Mouse (Mus musculus) frontal cortex, postnatal 25 days (tissue): Measurements from ENCODE around the gene Pigk.

Experiments used
- DNase-seq, 2 experiments: peaks; one replicate each; pipeline ENCODE4 v3.0.0; 2022; ENCODE audit warnings: low spot score in 2 of 2

Pigk gene

GRCm38 (mm10) chr3:152932544-152932943 lies 218.6 kb downstream of the Pigk start:
- DNase-seq = no peak

- no peak for DNase-seq
Measured at GRCm38 (mm10) chr3:152933737-152934136, 219.8 kb downstream of the Pigk start.

- no peak for DNase-seq
Measured at GRCm38 (mm10) chr3:152936313-152936712, 222.4 kb downstream of the Pigk start.

- DNase-seq = no peak
Measured at GRCm38 (mm10) chr3:152941671-152942070, 227.8 kb downstream of the Pigk start.

GRCm38 (mm10) chr3:152942985-152943384 lies 229.1 kb downstream of the Pigk start:
- DNase-seq = no peak

- no peak for DNase-seq
Measured at GRCm38 (mm10) chr3:152944766-152945165, 230.9 kb downstream of the Pigk start.

GRCm38 (mm10) chr3:152947031-152947640 lies 233.2 kb downstream of the Pigk start:
- no peak for DNase-seq

GRCm38 (mm10) chr3:152948556-152948955 lies 234.7 kb downstream of the Pigk start:
- no peak for DNase-seq

GRCm38 (mm10) chr3:152949233-152949777 lies 235.4 kb downstream of the Pigk start:
- DNase-seq = no peak

- no peak for DNase-seq
Measured at GRCm38 (mm10) chr3:152950299-152950698, 236.4 kb downstream of the Pigk start.

GRCm38 (mm10) chr3:152950914-152951313 lies 237.0 kb downstream of the Pigk start:
- DNase-seq = no peak

- DNase-seq = no peak
Measured at GRCm38 (mm10) chr3:152951634-152952545, 238.0 kb downstream of the Pigk start.

GRCm38 (mm10) chr3:152956038-152956437 lies 242.1 kb downstream of the Pigk start:
- no peak for DNase-seq

GRCm38 (mm10) chr3:152956771-152957170 lies 242.9 kb downstream of the Pigk start:
- no peak for DNase-seq

- DNase-seq = peak; percentile 34 to 45
Measured at GRCm38 (mm10) chr3:152958358-152959150, 244.7 kb downstream of the Pigk start.

GRCm38 (mm10) chr3:152961855-152962376 lies 248.0 kb downstream of the Pigk start:
- DNase-seq = no peak

- DNase-seq = no peak
Measured at GRCm38 (mm10) chr3:152969774-152970347, 256.0 kb downstream of the Pigk start.

GRCm38 (mm10) chr3:152971373-152971772 lies 257.5 kb downstream of the Pigk start:
- peak; percentile 35 to 43 for DNase-seq

- DNase-seq = no peak
Measured at GRCm38 (mm10) chr3:152979481-152980092, 265.7 kb downstream of the Pigk start.

GRCm38 (mm10) chr3:152980431-152980830 lies 266.5 kb downstream of the Pigk start:
- DNase-seq = no peak
